Mouse (Mus musculus) midbrain, postnatal 0 days (tissue): ENCODE results near the gene Cfap97d1. TPM values are rescaled to one million over a fixed set of nuclear protein-coding genes. Genes with fewer than 3 reads are reported as not detected.
A peak's percentile ranks its signal among the peaks of the same experiment; 100 is the strongest.

Source experiments
- ATAC-seq: fragments of 200-750 bp; cut with Nextera tagmentation; 2 replicates; pipeline ENCODE4 v1.8.0; 2017; ENCODE audit warnings: moderate number of reproducible peaks, mild to moderate bottlenecking, moderate TSS enrichment, moderate library complexity; ENCODE audit not compliant: low FRiP score
- DNase-seq: peaks from one replicate; pipeline ENCODE4 v3.0.0-alpha.2; 2015; ENCODE audit warnings: low spot score
- H3K27ac ChIP-seq: fragments of 300-500 bp; sonication (generic); 2 replicates; pipeline ENCODE4 v1.5.1; 2014; ENCODE audit warnings: low read depth, mild to moderate bottlenecking, low read length, mixed read lengths
- H3K27me3 ChIP-seq: fragments of 300-500 bp; sonication (generic); 2 replicates; pipeline ENCODE4 v1.6.1; 2014; ENCODE audit warnings: low read length, control low read depth, mixed read lengths; ENCODE audit not compliant: insufficient read depth
- H3K36me3 ChIP-seq: fragments of 300-500 bp; sonication (generic); 2 replicates; pipeline ENCODE4 v1.6.1; 2014; ENCODE audit warnings: low read length, control low read depth, mixed read lengths; ENCODE audit not compliant: insufficient read depth
- H3K4me1 ChIP-seq: fragments of 300-500 bp; sonication (generic); 2 replicates; pipeline ENCODE4 v1.6.1; 2014; ENCODE audit warnings: mild to moderate bottlenecking, control low read depth, antibody characterized with exemption, low read length, mixed read lengths; ENCODE audit not compliant: insufficient read depth
- H3K4me2 ChIP-seq: fragments of 300-500 bp; sonication (generic); 2 replicates; pipeline ENCODE4 v1.6.1; 2014; ENCODE audit warnings: low read depth, mild to moderate bottlenecking, low read length, mixed read lengths; ENCODE audit not compliant: poor library complexity, severe bottlenecking
- H3K4me3 ChIP-seq: fragments of 300-500 bp; sonication (generic); 2 replicates; pipeline ENCODE4 v1.5.1; 2014; ENCODE audit warnings: low read depth, mild to moderate bottlenecking, low read length, moderate library complexity
- H3K9ac ChIP-seq: fragments of 300-500 bp; sonication (generic); replicated peaks from 2 replicates; pipeline ENCODE4 v1.6.1; 2014; ENCODE audit warnings: mild to moderate bottlenecking, low read length, moderate library complexity, mixed read lengths; ENCODE audit not compliant: poor library complexity, severe bottlenecking
- H3K9me3 ChIP-seq: fragments of 300-500 bp; sonication (generic); 2 replicates; pipeline ENCODE4 v1.6.1; 2016; ENCODE audit warnings: low read length, control low read depth
- CTCF ChIP-seq: IDR thresholded peaks from 2 replicates; pipeline ENCODE4 v1.5.1; 2016; ENCODE audit warnings: antibody characterized with exemption, mild to moderate bottlenecking
- WGBS: fragments of 180-500 bp; shearing (Covaris S2); extraction: QIAGEN DNeasy Blood & Tissue Kit; methylation state at CpG from one replicate; pipeline ENCODE4 v1.1.7; 2014; 5-methylcytosine and 5-hydroxymethylcytosine counted together
- polyA plus RNA-seq: library from polyadenylated mRNA; unstranded; fragments of >200 nt; fragmentation: Nextera tagmentation; extraction: Ambion mirVana; gene quantifications from 2 replicates; pipeline ENCODE4 v1.2.1, GENCODE M21; 2015
- total RNA-seq: library from RNA; depleted of rRNA; stranded (reverse); fragments of >200 nt; gene quantifications from 2 replicates; pipeline ENCODE4 v1.2.3, GENCODE M21; 2014; rRNA removed

Cfap97d1 gene
- total RNA-seq, result not detected in 2 replicates
- polyA plus RNA-seq, result not detected in 2 replicates

DNA sequence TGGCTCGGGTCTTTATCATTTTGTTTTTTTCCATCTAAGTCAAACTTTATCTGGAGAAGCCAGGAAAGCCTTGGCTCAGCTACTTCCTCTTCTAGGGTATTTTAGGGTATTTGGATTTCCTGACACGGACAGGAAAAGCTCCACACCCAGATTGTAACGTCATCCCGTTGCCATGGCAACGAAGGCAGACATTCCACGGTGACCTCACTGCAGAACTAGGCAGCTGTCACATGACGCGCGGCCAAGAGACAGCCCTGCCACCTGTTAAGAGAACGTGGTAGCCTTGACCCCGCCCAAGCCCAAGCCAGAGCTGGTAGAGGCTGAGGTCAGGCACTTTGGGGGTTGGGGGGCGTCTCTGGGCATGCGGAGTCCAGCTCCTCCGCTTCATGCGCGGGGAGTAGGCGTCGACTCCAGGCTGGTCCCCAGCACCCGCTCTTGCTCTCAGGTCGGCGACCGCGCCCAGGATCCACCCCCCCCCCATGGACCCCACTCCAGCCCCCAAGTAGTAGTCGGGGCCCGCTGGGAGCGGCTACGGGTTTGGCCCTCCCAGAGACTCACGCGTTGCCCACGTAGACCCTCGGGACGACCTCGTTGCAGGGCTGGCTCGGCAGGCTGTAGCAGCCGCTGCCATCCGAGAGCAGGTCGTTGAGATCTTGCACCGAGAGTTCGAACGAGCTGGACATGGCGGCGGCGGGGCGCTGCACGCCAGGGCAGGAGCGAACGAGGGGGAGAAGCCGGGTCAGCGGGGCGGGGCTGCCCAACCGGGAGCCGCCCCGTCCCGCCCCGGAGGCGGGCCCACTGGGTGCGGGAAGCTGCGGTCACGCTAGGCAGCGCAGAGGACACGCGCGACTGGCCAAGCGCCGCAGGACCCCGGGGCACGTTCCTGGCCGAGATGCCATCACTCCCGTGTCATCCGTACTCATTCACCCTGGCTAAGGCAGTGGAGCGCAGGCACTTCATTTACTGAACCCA lies at the start of gene Cfap97d1:
Cfap97d1 (plus strand) TSS at position 226 of the 972 bp plus-strand sequence.
- ATAC-seq (peak; percentile 89), DNase-seq (peak; percentile 98)
- peaks cover 8% of the 10 kb centered on the region; the same call in 1 of the 2 replicates for H3K4me1 ChIP-seq
- peak within 1 kb of the TSS; percentile 70 for H3K4me2 ChIP-seq
- peaks cover 8% of the 10 kb centered on the region; the same call in 1 of the 2 replicates for H3K36me3 ChIP-seq
- H3K27ac ChIP-seq, result peak within 1 kb of the TSS; percentile 77
- H3K27me3 ChIP-seq, result no peaks in the 10 kb centered on the region
- no peak; the same call in 1 of the 2 replicates for TF ChIP-seq CTCF
- WGBS, result under 1% methylated on average over 60 of the region's 71 CpGs
- H3K4me3 ChIP-seq, result peak within 1 kb of the TSS; percentile 49
- H3K9ac ChIP-seq, result peak within 1 kb of the TSS; percentile 79
- no peaks in the 10 kb centered on the region for H3K9me3 ChIP-seq

DNA sequence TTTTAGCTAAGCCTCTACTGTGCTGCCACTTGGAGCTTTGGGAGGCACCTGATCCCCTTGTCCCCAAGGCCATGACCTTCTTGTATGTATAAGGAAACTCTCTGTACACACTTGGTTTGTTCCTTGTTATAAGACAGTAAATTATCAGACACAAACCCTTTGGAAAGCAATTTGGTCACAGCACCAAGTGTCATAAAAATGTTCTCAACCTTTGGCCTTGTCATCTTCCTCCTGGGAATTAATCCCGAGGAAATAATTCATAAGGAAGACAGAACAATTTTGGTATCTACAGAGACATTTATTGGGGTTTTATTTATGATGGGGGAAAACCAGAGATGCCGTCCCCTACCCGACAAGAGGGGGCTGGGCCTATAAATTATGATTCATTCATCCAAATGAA lies 48.3 kb upstream of the Cfap97d1 start:
- 90% methylated on average over 3 of the region's 3 CpGs for WGBS
- no peak for DNase-seq
- no peak for TF ChIP-seq CTCF
- no peaks in the 10 kb centered on the region for H3K36me3 ChIP-seq
- H3K27ac ChIP-seq, result no peak overlapping the region
- H3K9ac ChIP-seq, result no peak overlapping the region
- no peak overlapping the region for H3K4me3 ChIP-seq
- H3K9me3 ChIP-seq, result no peaks in the 10 kb centered on the region
- H3K4me1 ChIP-seq, result no peaks in the 10 kb centered on the region
- H3K4me2 ChIP-seq, result no peak overlapping the region
- no peaks in the 10 kb centered on the region for H3K27me3 ChIP-seq
- no peak for ATAC-seq

DNA sequence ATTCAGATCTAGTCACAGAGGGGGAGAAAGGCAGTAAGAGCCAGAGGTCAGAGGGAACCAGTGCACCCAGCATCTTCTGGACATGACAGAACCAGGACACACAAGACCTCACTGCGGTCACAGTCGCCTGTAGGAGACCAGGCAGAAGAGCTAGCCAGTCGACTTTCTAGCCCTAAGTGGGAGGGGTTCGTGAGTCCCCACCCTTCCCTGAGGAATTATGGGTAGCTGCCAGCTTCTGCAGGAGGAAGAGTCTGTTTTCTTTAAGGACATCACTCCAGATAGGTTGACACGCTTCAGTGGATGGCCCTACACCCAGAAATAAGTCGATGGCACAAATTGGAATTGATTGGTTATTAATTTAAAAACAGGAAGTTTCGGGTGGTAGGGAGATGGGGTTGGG lies 47.7 kb upstream of the Cfap97d1 start:
- Histone ChIP-seq H3K4me2 (no peak overlapping the region), H3K27ac (no peak overlapping the region), H3K9ac (no peak overlapping the region), H3K27me3 (no peaks in the 10 kb centered on the region), H3K4me1 (no peaks in the 10 kb centered on the region), H3K9me3 (no peaks in the 10 kb centered on the region), H3K36me3 (no peaks in the 10 kb centered on the region), H3K4me3 (no peak overlapping the region)
- 39% methylated on average over 7 of the region's 7 CpGs for whole genome bisulfite sequencing
- no peak for DNase-seq
- no peak for ATAC-seq
- no peak for TF ChIP-seq CTCF

DNA sequence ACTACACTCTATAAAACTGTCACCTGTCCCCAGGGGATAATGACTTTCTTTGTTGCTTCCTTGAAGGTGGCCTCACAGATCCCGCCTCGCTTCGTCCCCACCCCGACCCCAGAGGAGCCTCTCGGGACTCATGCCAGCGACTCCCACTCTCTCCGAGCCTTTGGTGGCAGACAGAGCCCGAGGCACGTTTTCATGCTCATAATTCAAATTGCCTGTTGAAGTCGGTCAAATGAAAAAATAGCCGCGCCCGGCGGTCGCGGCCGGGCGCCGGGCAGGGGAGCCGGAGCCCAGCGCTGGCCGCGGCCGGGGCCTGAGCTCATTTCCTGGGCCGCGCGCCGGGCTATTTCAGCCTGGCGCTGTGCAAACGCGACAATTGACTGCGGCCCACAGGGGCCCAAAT lies 47.0 kb upstream of the Cfap97d1 start:
- WGBS, result under 1% methylated on average over 32 of the region's 32 CpGs
- peak overlapping the region; percentile 32; the same call in 1 of the 2 replicates for H3K27ac ChIP-seq
- H3K4me1 ChIP-seq, result no peaks in the 10 kb centered on the region
- H3K4me3 ChIP-seq, result peak overlapping the region; percentile 35
- H3K9me3 ChIP-seq, result no peaks in the 10 kb centered on the region
- no peaks in the 10 kb centered on the region for H3K36me3 ChIP-seq
- DNase-seq, result peak; percentile 43
- no peak for TF ChIP-seq CTCF
- peak overlapping the region; percentile 57 for H3K9ac ChIP-seq
- H3K27me3 ChIP-seq, result no peaks in the 10 kb centered on the region
- ATAC-seq, result no peak
- H3K4me2 ChIP-seq, result peak overlapping the region; percentile 77

DNA sequence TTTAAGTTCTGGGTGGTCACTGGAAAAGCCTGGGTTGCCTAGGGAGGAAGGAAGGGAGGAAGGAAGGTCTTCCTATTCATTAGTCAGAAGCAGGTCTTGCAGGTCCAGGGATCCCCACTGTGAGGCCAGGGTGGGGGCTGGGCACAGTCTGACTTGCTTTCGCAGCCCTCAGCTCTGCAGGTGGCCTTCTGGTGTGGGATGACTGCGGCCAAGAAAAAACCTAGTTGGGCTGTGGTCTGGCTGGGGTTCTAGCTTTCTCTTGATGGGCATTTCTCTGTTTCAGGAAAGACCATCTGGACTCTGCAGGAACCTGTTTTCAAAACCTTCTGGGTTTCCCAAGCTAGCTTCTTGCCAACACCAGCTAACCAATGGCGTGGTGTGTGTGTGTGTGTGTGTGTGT lies 41.0 kb upstream of the Cfap97d1 start:
- TF ChIP-seq CTCF, result no peak
- H3K9me3 ChIP-seq, result no peaks in the 10 kb centered on the region
- H3K4me3 ChIP-seq, result no peak overlapping the region
- no peaks in the 10 kb centered on the region for H3K27me3 ChIP-seq
- no peaks in the 10 kb centered on the region for H3K4me1 ChIP-seq
- H3K4me2 ChIP-seq, result no peak overlapping the region
- H3K9ac ChIP-seq, result no peak overlapping the region
- ATAC-seq (no peak), DNase-seq (no peak)
- no peaks in the 10 kb centered on the region for H3K36me3 ChIP-seq
- no peak overlapping the region for H3K27ac ChIP-seq
- 33% methylated on average over 3 of the region's 3 CpGs for WGBS

DNA sequence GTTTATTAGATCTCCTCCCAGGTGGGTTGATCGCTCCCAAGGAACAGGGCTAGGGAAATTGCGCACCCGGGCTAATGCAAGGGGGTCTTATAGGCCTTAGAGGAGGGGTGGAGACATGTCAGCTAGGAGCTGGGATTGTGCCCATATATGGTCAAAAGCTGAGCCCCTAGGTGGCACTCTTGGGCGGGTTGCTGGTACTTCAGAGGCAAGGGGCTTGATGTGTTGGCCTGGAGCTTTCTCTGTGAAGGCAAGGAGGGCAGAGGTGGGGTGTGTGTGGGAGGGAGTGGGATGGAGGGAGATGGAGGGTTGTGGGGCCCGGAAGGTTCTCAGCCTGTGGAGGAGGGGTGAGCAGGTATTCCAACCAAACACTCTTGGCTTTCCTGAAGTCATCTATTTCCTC lies 37.6 kb upstream of the Cfap97d1 start:
- Histone ChIP-seq H3K36me3 (no peaks in the 10 kb centered on the region), H3K27ac (no peak overlapping the region), H3K4me2 (no peak overlapping the region), H3K9me3 (no peaks in the 10 kb centered on the region), H3K4me3 (no peak overlapping the region), H3K4me1 (no peaks in the 10 kb centered on the region), H3K27me3 (no peaks in the 10 kb centered on the region), H3K9ac (no peak overlapping the region)
- TF ChIP-seq CTCF, result peak; percentile 34
- 30% methylated on average over 5 of the region's 5 CpGs for WGBS
- DNase-seq, result peak; percentile 15
- no peak for ATAC-seq
